Mouse (Mus musculus): ENCODE measurements around the gene D930048N14Rik.

Gene D930048N14Rik

GRCm38 (mm10) chr11:51706451-51706850 is 55.7 kb downstream of the D930048N14Rik start:
- no peak for DNase-seq

- DNase-seq = no peak
These were observed 56.3 kb downstream of the D930048N14Rik start for GRCm38 (mm10) chr11:51707080-51707479.

Measured in cerebellum, postnatal 14 days (tissue).